Mouse (Mus musculus) urinary bladder, postnatal 36 days (tissue): ENCODE measurements around the gene Gm28635.
A peak's percentile ranks its signal among the peaks of the same experiment; 100 is the strongest.

Experiments used
- DNase-seq, 2 experiments: peaks; one replicate each; pipeline ENCODE4 v3.0.0; 2022; ENCODE audit warnings: low spot score in 2 of 2, mixed read lengths in 1 of 2

The Gm28635 gene

GRCm38 (mm10) chr2:84637452-84638165 lies 40.2 kb downstream of the Gm28635 start:
- no peak for DNase-seq

- peak in 1 of 2 experiments; percentile 54 for DNase-seq
Measured at GRCm38 (mm10) chr2:84636231-84636741, 41.6 kb downstream of the Gm28635 start.

GRCm38 (mm10) chr2:84635611-84636010 lies 42.2 kb downstream of the Gm28635 start:
- peak; percentile 68 to 85 for DNase-seq

- no peak for DNase-seq
Measured at GRCm38 (mm10) chr2:84634934-84635482, 42.8 kb downstream of the Gm28635 start.

GRCm38 (mm10) chr2:84634006-84634405 lies 43.8 kb downstream of the Gm28635 start:
- DNase-seq = no peak

- peak; percentile 42 to 49 for DNase-seq
Measured at GRCm38 (mm10) chr2:84632999-84633398, 44.8 kb downstream of the Gm28635 start.

GRCm38 (mm10) chr2:84632001-84632400 lies 45.8 kb downstream of the Gm28635 start:
- no peak for DNase-seq

- no peak for DNase-seq
Measured at GRCm38 (mm10) chr2:84627036-84627435, 50.8 kb downstream of the Gm28635 start.

- DNase-seq = peak in 1 of 2 experiments; percentile 23
Measured at GRCm38 (mm10) chr2:84626366-84626975, 51.4 kb downstream of the Gm28635 start.

GRCm38 (mm10) chr2:84624201-84624600 lies 53.6 kb downstream of the Gm28635 start:
- no peak for DNase-seq

- no peak for DNase-seq
Measured at GRCm38 (mm10) chr2:84623428-84624119, 54.3 kb downstream of the Gm28635 start.

- DNase-seq = no peak
Measured at GRCm38 (mm10) chr2:84622668-84623067, 55.2 kb downstream of the Gm28635 start.

- no peak for DNase-seq
Measured at GRCm38 (mm10) chr2:84619646-84620340, 58.0 kb downstream of the Gm28635 start.

- no peak for DNase-seq
Measured at GRCm38 (mm10) chr2:84618914-84619313, 58.9 kb downstream of the Gm28635 start.

- no peak for DNase-seq
Measured at GRCm38 (mm10) chr2:84617637-84618515, 60.0 kb downstream of the Gm28635 start.

GRCm38 (mm10) chr2:84612764-84613163 lies 65.1 kb downstream of the Gm28635 start:
- DNase-seq = no peak

- DNase-seq = no peak
Measured at GRCm38 (mm10) chr2:84607842-84608241, 70.0 kb downstream of the Gm28635 start.

GRCm38 (mm10) chr2:84600977-84601376 lies 76.9 kb downstream of the Gm28635 start:
- no peak for DNase-seq

GRCm38 (mm10) chr2:84599270-84599888 lies 78.5 kb downstream of the Gm28635 start:
- no peak for DNase-seq

- no peak for DNase-seq
Measured at GRCm38 (mm10) chr2:84597123-84597522, 80.7 kb downstream of the Gm28635 start.
